8 mouse cellular contexts compared by ENCODE assay signal in the genomic region with DNA sequence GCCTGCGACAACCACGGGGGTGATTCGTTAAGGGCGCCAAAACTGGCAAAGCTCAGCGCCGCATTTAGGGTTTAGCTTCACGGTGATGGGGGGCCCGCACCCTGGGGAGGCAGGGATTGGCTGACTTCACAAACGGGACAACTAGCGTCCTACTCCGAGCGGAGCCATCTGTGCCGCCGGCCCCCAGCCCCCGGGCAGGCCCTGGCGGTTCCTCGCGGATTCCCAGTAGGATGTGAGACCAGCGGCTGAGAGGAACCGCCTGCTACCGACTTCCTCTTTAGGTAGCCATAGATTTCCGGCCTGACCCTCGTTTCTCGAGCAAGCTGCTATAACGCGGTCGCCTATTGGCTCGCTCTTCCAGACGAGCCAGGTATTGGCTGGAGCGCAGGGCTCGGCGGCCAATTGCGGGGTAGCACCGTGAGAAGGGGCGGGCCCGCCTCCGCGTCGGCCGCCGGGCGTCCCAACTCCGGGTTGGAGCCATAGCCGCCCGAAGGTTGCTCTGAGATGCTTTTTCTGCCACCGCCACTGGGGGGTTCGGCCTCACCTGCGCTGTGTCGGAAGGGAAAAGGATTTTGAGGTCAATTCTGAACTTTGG. TPM values are rescaled to one million over a fixed set of nuclear protein-coding genes. Genes with fewer than 3 reads are reported as not detected.
A peak's percentile ranks its signal among the peaks of the same experiment; 100 is the strongest.
DNase-seq lines count a peak whose midpoint lies in the region; ATAC-seq and TF ChIP-seq lines count a peak whose summit lies in the region.

A gene (plus strand): TSS at position 182 of the 595 bp plus-strand sequence.

- H3K4me1 ChIP-seq in E14TG2a.4 (replicated peaks; ENCODE audit: low read depth, low read length) = no peaks in the 10 kb centered on the region
- H3K4me1 ChIP-seq in forebrain, embryonic 14.5 days (ENCODE audit: control insufficient read depth, insufficient read depth, low read length) = 0 out of 2 replicates have a peak, but pooled peaks cover 4% of the 10 kb centered on the region
- peaks cover 8% of the 10 kb centered on the region for H3K4me1 ChIP-seq in neural tube, embryonic 15.5 days

- H3K9ac ChIP-seq in forebrain, embryonic 14.5 days (ENCODE audit: low read length) = peak within 1 kb of the TSS; percentile 89
- peak within 1 kb of the TSS; percentile 93 for H3K9ac ChIP-seq in neural tube, embryonic 15.5 days (replicated peaks)

- 0 out of 2 replicates have a peak, but pooled peaks cover 4% of the 10 kb centered on the region for H3K36me3 ChIP-seq in E14TG2a.4 (ENCODE audit: insufficient read depth, low read length)
- no peaks in the 10 kb centered on the region for H3K36me3 ChIP-seq in forebrain, embryonic 14.5 days (ENCODE audit: control insufficient read depth, insufficient read depth, low read length)
- peaks cover 17% of the 10 kb centered on the region; the same call in 1 of the 2 replicates for H3K36me3 ChIP-seq in neural tube, embryonic 15.5 days

- peaks cover 22% of the 10 kb centered on the region for H3K27me3 ChIP-seq in E14TG2a.4 (ENCODE audit: insufficient read depth, low read length)
- H3K27me3 ChIP-seq in forebrain, embryonic 14.5 days (replicated peaks; ENCODE audit: control insufficient read depth, insufficient read depth, low read length) = no peaks in the 10 kb centered on the region
- H3K27me3 ChIP-seq in neural tube, embryonic 15.5 days (replicated peaks) = no peaks in the 10 kb centered on the region

- DNase-seq in cerebellum, adult 11 months = peak; percentile 93
- DNase-seq in forebrain, embryonic 14.5 days (ENCODE audit: low spot score) = peak; percentile 99
- DNase-seq in heart, postnatal 14 days = peak; percentile 94 to 95
- peak; percentile 95 for DNase-seq in layer of hippocampus, adult 11-12 months (ENCODE audit: low spot score)
- peak; percentile 93 to 95 for DNase-seq in lung, adult 18-20 months
- peak; percentile 95 for DNase-seq in testis, postnatal 14 days (ENCODE audit: low spot score)

- H3K4me2 ChIP-seq in forebrain, embryonic 14.5 days (ENCODE audit: low read length) = peak within 1 kb of the TSS; percentile 76
- H3K4me2 ChIP-seq in neural tube, embryonic 15.5 days = peak within 1 kb of the TSS; percentile 85

- H3K27ac ChIP-seq in forebrain, embryonic 14.5 days (ENCODE audit: low read depth, low read length) = peak within 1 kb of the TSS; percentile 87
- peak within 1 kb of the TSS; percentile 94 for H3K27ac ChIP-seq in neural tube, embryonic 15.5 days (replicated peaks)

- peak; percentile 100 for ATAC-seq in forebrain, embryonic 14.5 days
- ATAC-seq in neural tube, embryonic 15.5 days (ENCODE audit: low FRiP score) = peak; percentile 100

- H3K9me3 ChIP-seq in E14TG2a.4 (ENCODE audit: low read length) = peaks cover 2% of the 10 kb centered on the region; the same call in 1 of the 2 replicates
- H3K9me3 ChIP-seq in forebrain, embryonic 14.5 days (replicated peaks; ENCODE audit: control insufficient read depth, low read length) = no peaks in the 10 kb centered on the region
- no peaks in the 10 kb centered on the region for H3K9me3 ChIP-seq in neural tube, embryonic 15.5 days (replicated peaks)

- intact Hi-C loops in heart, postnatal 14 days (cut with DNase I) = no loop called here

- peak within 1 kb of the TSS; percentile 82 for H3K4me3 ChIP-seq in E14TG2a.4 (replicated peaks; ENCODE audit: low read length)
- H3K4me3 ChIP-seq in forebrain, embryonic 14.5 days (ENCODE audit: low read depth, low read length) = peak within 1 kb of the TSS; percentile 55
- peak within 1 kb of the TSS; percentile 74 for H3K4me3 ChIP-seq in neural tube, embryonic 15.5 days (replicated peaks)

- TF ChIP-seq CTCF in E14TG2a.4 (conservative IDR thresholded peaks at IDR 0.05; ENCODE audit: low read length) = 0 out of 2 replicates have a peak, but pooled peaks have one; percentile 4

- under 1% methylated on average over 49 of the region's 49 CpGs for WGBS in forebrain, embryonic 14.5 days
- WGBS in neural tube, embryonic 15.5 days = under 1% methylated on average over 49 of the region's 49 CpGs

RNA-seq across cellular contexts. Expression of the gene that starts here (rescaled TPM):
- polyA plus RNA-seq in forebrain, embryonic 14.5 days (2014; fragmentation: Nextera tagmentation; extraction: Ambion mirVana) = 1.1 TPM in 2 replicates
- total RNA-seq in heart, postnatal 14 days (2021) = 1 to 10 TPM; 1.6 to 1.7 TPM
- polyA plus RNA-seq in neural tube, embryonic 15.5 days (2015; fragmentation: Nextera tagmentation; extraction: Ambion mirVana) = 1.4 and 1.8 TPM in 2 replicates

Comparison
In these comparisons a context has a peak if more than half of its experiments do, and no peak if none do; other contexts are left out.
1. Peak in every context shown above with its lines: DNase-seq, ATAC-seq, H3K4me3 ChIP-seq and H3K27ac ChIP-seq.